Mouse (Mus musculus) T-cell, adult 2 months (primary cell): ENCODE data around the gene Gm20873.
"Not testable (repeated sequence)": the region's sequence is repeated elsewhere in the genome, so short reads cannot be mapped to it uniquely, and the experiment has no call there.

Source experiments
- DNase-seq: peaks from one replicate; pipeline ENCODE4 v3.0.0; 2022; ENCODE audit warnings: low spot score

Gene Gm20873

GRCm38 (mm10) chrY:6266798-6267197 lies at the start of gene Gm20873:
TSS of gene Gm20873 (plus strand) at chrY:6267098.
- not testable (repeated sequence) for DNase-seq

- not testable (repeated sequence) for DNase-seq
These were observed 29.0 kb upstream of the Gm20873 start, which contains the start of gene Gm21746 for GRCm38 (mm10) chrY:6237895-6238294. TSS of gene Gm21746 (minus strand) at chrY:6237995.
